Mouse (Mus musculus): ENCODE measurements at regions not wholly inside any gene's neighbourhood (a gene's known extent, or its start where the extent isn't known, plus 50 kb on each side); places are given as distances from the start of the nearest gene placed in this dataset.

DNA sequence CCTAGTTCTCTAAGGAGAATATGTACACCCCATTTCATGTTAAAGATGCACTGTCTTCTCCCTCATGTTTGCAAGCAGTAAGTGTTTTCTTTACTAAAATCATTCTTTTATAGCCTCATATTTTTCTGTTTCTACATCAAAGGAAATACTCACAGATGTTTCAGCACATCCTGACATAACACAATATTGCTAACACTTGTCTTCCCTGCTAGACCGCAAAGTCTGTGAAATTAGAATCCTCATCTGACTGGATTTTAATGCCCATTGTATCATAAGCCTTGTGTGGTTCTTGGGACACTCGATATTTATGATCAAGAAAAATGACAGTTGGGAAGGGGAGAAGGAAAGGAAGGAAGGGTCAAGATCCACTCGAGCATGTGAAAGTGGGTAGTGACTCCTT, 188.8 kb downstream of the Htr7 start:
- TF ChIP-seq POLR2A (IDR thresholded peaks at IDR 0.05; ENCODE audit: low read depth, low read length) (no peak), CTCF (IDR thresholded peaks at IDR 0.05; ENCODE audit: borderline replicate concordance, insufficient read depth, low read length) (no peak)

Data from embryonic fibroblast, embryonic 13.5 days (primary cell).